Mouse (Mus musculus) heart, postnatal 0 days (tissue): ENCODE data around the gene Pde4d. TPM values are rescaled to one million over a fixed set of nuclear protein-coding genes. Genes with fewer than 3 reads are reported as not detected.

Experiments
- ATAC-seq: fragments of 200-750 bp; cut with Nextera tagmentation; 2 replicates; pipeline ENCODE4 v1.8.0; 2017; ENCODE audit warnings: low read depth, moderate number of reproducible peaks, moderate library complexity; ENCODE audit not compliant: insufficient read depth
- DNase-seq: peaks from one replicate; pipeline ENCODE4 v3.0.0-alpha.2; 2016; ENCODE audit warnings: low spot score
- H3K27ac ChIP-seq: fragments of 300-500 bp; sonication (generic); 2 replicates; pipeline ENCODE4 v1.5.1; 2014; ENCODE audit warnings: low read depth, mild to moderate bottlenecking
- H3K27me3 ChIP-seq: fragments of 300-500 bp; sonication (generic); 2 replicates; pipeline ENCODE4 v1.6.1; 2014; ENCODE audit warnings: low read length, mixed read lengths; ENCODE audit not compliant: control insufficient read depth, insufficient read depth
- H3K36me3 ChIP-seq: fragments of 300-500 bp; sonication (generic); replicated peaks from 2 replicates; pipeline ENCODE4 v1.6.1; 2014; ENCODE audit warnings: low read length, mixed read lengths; ENCODE audit not compliant: control insufficient read depth, insufficient read depth
- H3K4me1 ChIP-seq: fragments of 300-500 bp; sonication (generic); 2 replicates; pipeline ENCODE4 v1.6.1; 2014; ENCODE audit warnings: antibody characterized with exemption; ENCODE audit not compliant: control insufficient read depth, insufficient read depth
- H3K4me2 ChIP-seq: fragments of 300-500 bp; sonication (generic); 2 replicates; pipeline ENCODE4 v1.6.1; 2014; ENCODE audit warnings: low read depth, mild to moderate bottlenecking, low read length, moderate library complexity
- H3K4me3 ChIP-seq: fragments of 300-500 bp; sonication (generic); 2 replicates; pipeline ENCODE4 v1.5.1; 2014; ENCODE audit warnings: low read depth, low read length
- H3K9ac ChIP-seq: fragments of 300-500 bp; sonication (generic); replicated peaks from 2 replicates; pipeline ENCODE4 v1.6.1; 2014; ENCODE audit warnings: low read depth, low read length, mixed read lengths
- H3K9me3 ChIP-seq: fragments of 300-500 bp; sonication (generic); replicated peaks from 2 replicates; pipeline ENCODE4 v1.6.1; 2016; ENCODE audit warnings: low read length; ENCODE audit not compliant: control insufficient read depth
- CTCF ChIP-seq: IDR thresholded peaks from 2 replicates; pipeline ENCODE4 v1.5.1; 2016; ENCODE audit warnings: antibody characterized with exemption, control low read depth, low read depth
- EP300 ChIP-seq: IDR thresholded peaks from 2 replicates; pipeline ENCODE4 v1.6.1; 2016; ENCODE audit warnings: antibody characterized with exemption, low read depth
- WGBS: fragments of 180-500 bp; shearing (Covaris S2); extraction: QIAGEN DNeasy Blood & Tissue Kit; methylation state at CpG from one replicate; pipeline ENCODE4 v1.1.7; 2014; 5-methylcytosine and 5-hydroxymethylcytosine counted together
- polyA plus RNA-seq: library from polyadenylated mRNA; unstranded; fragments of >200 nt; fragmentation: Nextera tagmentation; extraction: Ambion mirVana; gene quantifications from 2 replicates; pipeline ENCODE4 v1.2.1, GENCODE M21; 2015
- total RNA-seq: library from RNA; depleted of rRNA; stranded (reverse); fragments of >200 nt; gene quantifications from 2 replicates; pipeline ENCODE4 v1.2.3, GENCODE M21; 2014; ENCODE audit warnings: low replicate concordance

Gene Pde4d
- total and polyA plus RNA-seq, 2 experiments from 2014 or later = 21.9 to 58.0 TPM

DNA sequence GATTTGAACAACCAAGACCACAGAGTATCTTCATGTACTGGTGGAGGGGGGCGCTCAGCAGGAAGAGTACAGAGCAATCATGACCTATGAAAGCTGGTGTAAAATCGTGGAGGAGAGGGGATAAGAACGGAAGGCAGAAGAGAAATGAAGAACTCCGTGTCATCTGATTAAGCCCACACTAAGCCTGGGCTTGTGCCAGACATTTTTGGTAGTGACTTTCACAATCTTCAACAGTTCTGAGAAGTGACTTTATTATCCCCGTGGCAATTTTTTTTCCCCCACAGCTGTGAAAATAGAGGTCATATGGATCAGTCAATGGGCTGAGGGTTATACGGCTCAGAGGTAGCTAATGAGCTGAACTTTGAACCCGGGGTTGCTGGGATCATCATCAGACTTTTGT, 1202.9 kb downstream of the Pde4d start:
- H3K4me1 ChIP-seq = peaks cover 18% of the 10 kb centered on the region
- no peaks in the 10 kb centered on the region for H3K27me3 ChIP-seq
- WGBS = 45% methylated on average over 7 of the region's 7 CpGs
- no peak overlapping the region for H3K27ac ChIP-seq
- ATAC-seq (no peak), DNase-seq (no peak)
- no peak overlapping the region for H3K9ac ChIP-seq
- H3K36me3 ChIP-seq = no peaks in the 10 kb centered on the region
- H3K9me3 ChIP-seq = no peaks in the 10 kb centered on the region
- H3K4me3 ChIP-seq = no peak overlapping the region
- TF ChIP-seq CTCF (no peak), EP300 (no peak)
- H3K4me2 ChIP-seq = no peak overlapping the region

DNA sequence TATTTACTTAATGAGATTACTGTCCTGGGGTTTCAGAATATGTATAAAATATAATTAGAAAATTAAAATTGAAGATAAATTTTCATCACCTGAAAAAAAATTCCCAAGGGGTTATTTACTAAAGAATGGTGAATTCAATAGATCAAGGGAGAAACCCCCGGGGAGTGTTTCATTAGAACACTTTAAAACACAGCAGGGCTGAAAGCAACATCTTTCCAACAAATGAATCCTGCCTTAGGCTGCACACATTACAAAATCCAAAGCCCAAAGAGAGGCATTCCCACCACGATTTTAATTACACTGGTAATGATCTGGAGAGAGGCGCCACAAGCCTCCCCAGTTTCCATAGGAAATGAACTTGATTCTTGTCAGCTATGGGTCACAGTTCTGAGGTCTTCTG, 1205.6 kb downstream of the Pde4d start:
- H3K9ac ChIP-seq = no peak overlapping the region
- H3K4me2 ChIP-seq = no peak overlapping the region
- no peaks in the 10 kb centered on the region for H3K36me3 ChIP-seq
- 80% methylated on average over 3 of the region's 3 CpGs for WGBS
- no peak overlapping the region for H3K4me3 ChIP-seq
- H3K9me3 ChIP-seq = no peaks in the 10 kb centered on the region
- peaks cover 16% of the 10 kb centered on the region for H3K4me1 ChIP-seq
- H3K27me3 ChIP-seq = no peaks in the 10 kb centered on the region
- no peak for TF ChIP-seq CTCF
- no peak for TF ChIP-seq EP300
- ATAC-seq = no peak
- DNase-seq = no peak
- no peak overlapping the region for H3K27ac ChIP-seq

DNA sequence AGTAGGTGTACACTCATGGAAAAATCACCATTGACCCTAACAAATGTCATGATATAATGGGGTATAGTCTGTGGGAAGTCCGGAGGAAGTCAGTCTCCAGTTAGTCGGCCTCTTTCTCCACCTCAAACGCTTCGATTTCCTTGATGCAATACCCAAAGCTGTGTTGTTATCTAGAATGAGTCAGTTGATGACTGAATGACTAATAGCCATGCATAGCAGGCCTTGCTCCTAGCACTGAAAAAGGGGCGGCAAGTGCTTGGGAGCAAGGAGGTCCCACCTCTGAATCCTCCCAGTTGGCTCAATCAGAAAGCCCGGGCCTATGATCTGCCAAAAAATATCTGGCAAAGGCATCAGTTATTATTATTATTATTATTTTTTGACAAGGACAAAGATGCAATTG, 1209.4 kb downstream of the Pde4d start:
- 47% methylated on average over 6 of the region's 6 CpGs for WGBS

DNA sequence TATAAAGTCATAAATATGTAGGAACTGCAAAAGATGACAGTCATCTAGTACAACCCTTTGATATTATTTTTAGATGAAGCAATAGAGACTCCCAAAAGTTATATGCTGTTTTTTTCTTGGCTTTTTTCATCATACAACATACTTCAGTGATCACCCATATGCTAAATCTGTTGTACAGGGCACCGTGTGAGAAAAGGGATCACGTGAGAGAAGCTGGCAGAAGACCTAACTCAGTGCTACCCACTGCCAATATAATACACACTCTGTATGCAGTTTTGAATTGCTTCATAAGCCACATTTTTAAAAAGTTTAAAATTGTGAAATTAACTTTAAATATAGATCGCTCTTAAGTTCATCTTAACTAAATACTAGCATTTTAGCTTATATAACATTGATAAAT, 1211.6 kb downstream of the Pde4d start:
- no peak for DNase-seq
- no peak for ATAC-seq
- Histone ChIP-seq H3K9me3 (no peaks in the 10 kb centered on the region), H3K4me2 (no peak overlapping the region), H3K9ac (no peak overlapping the region), H3K4me1 (peaks cover 29% of the 10 kb centered on the region), H3K36me3 (no peaks in the 10 kb centered on the region), H3K4me3 (no peak overlapping the region), H3K27me3 (no peaks in the 10 kb centered on the region), H3K27ac (no peak overlapping the region)
- TF ChIP-seq EP300 = no peak
- no peak for TF ChIP-seq CTCF
- 70% methylated on average over 3 of the region's 3 CpGs for WGBS

More for the DNA sequence above, 1209.4 kb downstream of the Pde4d start:
- no peak overlapping the region for H3K4me2 ChIP-seq
- no peak overlapping the region for H3K27ac ChIP-seq
- no peak overlapping the region for H3K9ac ChIP-seq
- no peak for TF ChIP-seq CTCF
- no peak for TF ChIP-seq EP300
- DNase-seq (peak; percentile 21), ATAC-seq (no peak)
- no peaks in the 10 kb centered on the region for H3K9me3 ChIP-seq
- no peaks in the 10 kb centered on the region for H3K27me3 ChIP-seq
- H3K4me1 ChIP-seq = peaks cover 12% of the 10 kb centered on the region
- no peak overlapping the region for H3K4me3 ChIP-seq
- H3K36me3 ChIP-seq = no peaks in the 10 kb centered on the region

DNA sequence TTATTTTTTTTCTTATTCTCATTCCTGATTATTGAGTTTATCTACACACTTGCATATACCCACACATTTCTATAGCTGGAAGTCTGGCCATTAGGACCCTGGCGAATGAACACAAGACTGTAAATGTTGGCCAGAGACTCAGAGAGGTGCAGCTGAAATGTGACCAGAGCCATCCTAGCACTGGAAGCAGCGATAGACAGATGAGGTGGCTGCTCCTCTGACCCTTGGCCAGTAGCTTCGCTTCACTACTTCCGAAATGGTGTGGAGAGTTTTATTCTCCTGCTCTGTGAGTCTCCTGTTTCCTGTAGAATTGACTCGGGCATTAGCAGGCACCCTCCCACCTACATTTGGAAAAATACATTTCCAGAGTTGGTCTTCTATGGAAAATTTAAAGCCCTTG, 1212.4 kb downstream of the Pde4d start:
- Histone ChIP-seq H3K27ac (no peak overlapping the region), H3K9me3 (no peaks in the 10 kb centered on the region), H3K36me3 (no peaks in the 10 kb centered on the region), H3K4me3 (no peak overlapping the region), H3K9ac (no peak overlapping the region), H3K4me1 (peaks cover 31% of the 10 kb centered on the region), H3K27me3 (no peaks in the 10 kb centered on the region), H3K4me2 (no peak overlapping the region)
- TF ChIP-seq EP300 (no peak), CTCF (no peak)
- 63% methylated on average over 5 of the region's 5 CpGs for WGBS
- no peak for ATAC-seq
- DNase-seq = no peak

DNA sequence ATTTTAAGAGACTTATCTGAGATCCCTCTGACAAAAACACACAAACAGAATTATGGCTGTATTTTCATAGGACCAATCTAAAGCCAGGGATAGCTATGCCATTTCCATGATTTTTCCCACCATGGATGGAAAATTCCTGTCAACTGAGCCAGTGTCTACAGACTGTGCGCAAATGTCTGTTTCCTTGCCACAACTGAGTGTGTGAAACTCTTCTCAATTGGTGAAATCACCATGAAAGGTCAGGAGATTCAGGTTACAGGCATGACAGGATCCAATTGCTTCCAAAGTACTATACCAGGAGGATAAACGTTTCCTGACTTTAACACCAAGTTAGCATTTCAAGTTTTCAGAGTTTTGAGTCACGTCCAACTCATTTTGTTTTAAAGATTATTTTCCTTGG, 1213.0 kb downstream of the Pde4d start:
- ATAC-seq (no peak), DNase-seq (no peak)
- TF ChIP-seq EP300 (no peak), CTCF (no peak)
- Histone ChIP-seq H3K4me3 (no peak overlapping the region), H3K9ac (no peak overlapping the region), H3K27ac (no peak overlapping the region), H3K4me1 (peaks cover 31% of the 10 kb centered on the region), H3K36me3 (no peaks in the 10 kb centered on the region), H3K9me3 (no peaks in the 10 kb centered on the region), H3K4me2 (no peak overlapping the region), H3K27me3 (no peaks in the 10 kb centered on the region)
- 55% methylated on average over 3 of the region's 3 CpGs for WGBS
